Mouse (Mus musculus) ovary, postnatal 36 days (tissue): ENCODE data around the gene 1810009A15Rik.
"Not testable (repeated sequence)": the region's sequence is repeated elsewhere in the genome, so short reads cannot be mapped to it uniquely, and the experiment has no call there.

ENCODE experiments used
- DNase-seq: peaks from one replicate; pipeline ENCODE4 v3.0.0; 2022; ENCODE audit warnings: low spot score, mixed read lengths

The 1810009A15Rik gene

GRCm38 (mm10) chr19:8888511-8889385 is at the start of gene 1810009A15Rik, which contains the start of gene Gm49416:
1810009A15Rik (plus strand) TSS chr19:8888853.
Gm49416 (plus strand) TSS chr19:8888926.
- DNase-seq: peak; percentile 92

- DNase-seq: no peak
Observed at GRCm38 (mm10) chr19:8839103-8839907, 49.3 kb upstream of the 1810009A15Rik start, which contains the start of gene Gng3. Gng3 (minus strand) TSS chr19:8839194.

GRCm38 (mm10) chr19:8839908-8840791 is 48.5 kb upstream of the 1810009A15Rik start:
- peak; percentile 74 for DNase-seq

GRCm38 (mm10) chr19:8841012-8841411 is 47.6 kb upstream of the 1810009A15Rik start:
- no peak for DNase-seq

DNA sequence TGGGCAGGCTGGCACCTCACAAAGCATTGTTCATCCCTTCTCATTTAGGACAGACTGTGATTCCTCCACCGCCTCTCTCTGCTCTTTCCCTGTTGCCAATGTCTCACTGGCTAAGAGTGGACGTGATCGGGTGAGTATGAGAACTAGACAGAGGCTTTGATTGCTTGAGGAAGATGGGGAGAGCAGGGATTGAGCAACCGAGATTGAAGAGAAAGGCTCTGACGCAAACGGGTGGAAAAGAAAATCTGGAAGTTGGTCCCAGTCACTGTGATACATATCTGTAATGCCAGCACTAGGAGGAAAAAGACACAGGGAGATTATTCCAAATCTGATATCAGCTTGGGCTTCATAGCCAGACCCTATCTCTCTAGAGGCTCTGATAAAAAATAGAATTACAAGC is 45.7 kb upstream of the 1810009A15Rik start:
- DNase-seq: no peak

DNA sequence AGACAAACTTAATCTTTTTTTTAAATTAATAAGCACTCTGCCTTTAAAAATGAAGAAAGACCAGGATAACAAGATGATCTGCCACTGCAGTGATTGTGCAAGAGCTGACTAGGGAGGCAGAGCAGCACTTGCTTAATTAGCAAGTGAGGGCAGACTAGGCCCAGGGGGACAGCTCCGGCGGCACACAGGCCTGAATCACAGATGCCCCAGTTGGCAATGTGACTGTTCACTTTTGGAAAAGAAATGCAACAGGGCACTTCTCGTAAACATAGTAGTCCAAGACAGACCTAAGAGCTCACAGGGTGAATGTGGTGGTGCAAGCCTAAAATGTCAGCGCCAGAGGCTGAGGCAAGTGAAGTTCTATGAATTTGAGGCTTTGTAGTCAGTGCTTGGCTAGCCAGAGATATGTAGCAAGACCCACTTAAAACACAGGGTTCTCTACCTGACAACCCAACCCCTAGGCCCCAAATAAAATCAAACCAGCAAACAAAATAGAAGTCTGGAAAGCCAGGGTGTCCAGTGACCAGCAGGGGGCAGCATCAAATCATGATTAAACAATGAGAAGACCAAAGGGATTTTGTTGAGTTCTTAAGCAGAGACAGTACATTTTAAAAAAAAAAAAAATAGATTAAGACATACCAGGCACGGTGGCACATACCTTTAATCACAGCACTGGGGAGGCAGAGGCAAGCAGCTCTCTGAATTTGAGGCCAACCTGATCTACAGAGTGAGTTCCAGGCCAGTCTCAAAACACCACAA is 44.1 kb upstream of the 1810009A15Rik start:
- peak; percentile 62 for DNase-seq

GRCm38 (mm10) chr19:8848356-8848755 is 40.3 kb upstream of the 1810009A15Rik start:
- no peak for DNase-seq

GRCm38 (mm10) chr19:8850402-8850901 is 38.2 kb upstream of the 1810009A15Rik start, which contains the start of gene Lrrn4cl:
Lrrn4cl (plus strand) TSS chr19:8850768.
- no peak for DNase-seq

DNA sequence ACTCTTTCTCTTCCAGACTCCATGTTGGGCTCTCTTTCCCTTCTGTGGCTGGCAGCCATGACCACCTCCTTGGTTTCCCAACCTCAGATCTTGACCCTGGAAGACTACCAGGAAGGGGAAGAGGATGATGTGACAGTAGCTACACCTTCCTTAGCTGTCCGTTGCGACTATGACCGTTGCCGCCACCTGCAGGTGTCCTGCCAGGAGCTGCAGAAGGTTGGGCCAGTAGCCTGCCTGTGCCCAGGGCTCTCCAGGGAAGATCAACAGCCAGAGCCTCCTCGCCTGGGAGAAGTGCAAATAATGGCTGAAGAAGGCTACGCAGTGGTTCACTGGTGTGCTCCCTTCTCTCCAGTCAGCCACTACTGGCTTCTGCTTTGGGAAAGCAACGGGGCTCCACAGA is 37.0 kb upstream of the 1810009A15Rik start:
- no peak for DNase-seq

GRCm38 (mm10) chr19:8852236-8852928 is 36.3 kb upstream of the 1810009A15Rik start:
- no peak for DNase-seq

DNA sequence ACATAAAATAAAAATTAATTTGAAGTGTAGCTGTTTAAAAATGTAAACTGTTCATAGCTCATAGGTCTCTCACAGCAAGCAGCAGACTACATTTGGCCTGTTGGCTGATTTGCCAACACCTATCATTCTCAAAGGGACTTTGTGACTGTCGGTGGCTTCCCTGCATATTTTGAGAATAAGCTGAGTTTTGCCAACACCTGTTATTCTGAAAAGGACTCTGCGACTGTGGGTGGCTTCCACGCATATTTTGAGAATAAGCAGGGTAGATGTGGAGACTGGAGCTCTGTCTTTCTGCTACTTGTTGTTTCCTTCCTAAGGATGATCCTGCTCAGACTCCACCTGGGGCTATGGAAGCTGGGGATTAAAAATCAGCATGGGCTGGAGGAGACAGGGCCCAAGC is 35.5 kb upstream of the 1810009A15Rik start:
- DNase-seq: no peak

DNA sequence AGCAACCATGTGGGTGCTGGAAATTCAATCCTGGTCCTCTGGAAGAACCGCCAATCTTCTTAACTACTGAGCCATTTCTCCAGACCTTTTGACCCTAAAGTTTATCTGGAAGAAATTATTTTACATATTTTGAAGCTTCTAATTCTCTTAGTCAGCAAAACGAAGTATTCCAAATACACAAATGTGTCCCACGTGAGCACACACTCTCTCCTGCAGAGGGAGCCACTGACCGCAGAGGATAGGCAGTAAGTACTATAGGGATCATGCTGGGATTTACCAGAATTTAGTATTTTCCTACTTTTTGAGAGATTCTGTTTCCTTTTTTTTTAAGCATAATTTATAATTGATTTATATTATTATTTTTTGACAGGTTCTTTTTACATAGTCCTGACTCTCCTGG is 31.0 kb upstream of the 1810009A15Rik start:
- DNase-seq: no peak

- no peak for DNase-seq
Observed at GRCm38 (mm10) chr19:8859018-8859417, 29.6 kb upstream of the 1810009A15Rik start.

- DNase-seq: no peak
Observed at GRCm38 (mm10) chr19:8864265-8864664, 24.4 kb upstream of the 1810009A15Rik start.

- DNase-seq: not testable (repeated sequence)
Observed at GRCm38 (mm10) chr19:8870381-8870780, 18.3 kb upstream of the 1810009A15Rik start.

- DNase-seq: no peak
Observed at GRCm38 (mm10) chr19:8870838-8871237, 17.8 kb upstream of the 1810009A15Rik start.

- peak; percentile 95 for DNase-seq
Observed at GRCm38 (mm10) chr19:8871267-8872186, 17.1 kb upstream of the 1810009A15Rik start, which contains the start of gene Ubxn1. Ubxn1 (plus strand) TSS chr19:8871496.

GRCm38 (mm10) chr19:8872266-8872840 is 16.3 kb upstream of the 1810009A15Rik start:
- DNase-seq: no peak
